Mouse (Mus musculus) ES-Bruce4 (cell line): ENCODE measurements around the gene Chd5. TPM values are rescaled to one million over a fixed set of nuclear protein-coding genes. Genes with fewer than 3 reads are reported as not detected.

Experiments used
- H3K27ac ChIP-seq: 2 replicates; pipeline ENCODE4 v1.5.1; 2012; ENCODE audit warnings: low read length, inconsistent platforms; ENCODE audit not compliant: insufficient read depth
- H3K27me3 ChIP-seq: 2 replicates; pipeline ENCODE4 v1.6.1; 2012; ENCODE audit warnings: mild to moderate bottlenecking, low read length, inconsistent platforms; ENCODE audit not compliant: control insufficient read depth, poor library complexity, insufficient read depth, severe bottlenecking
- H3K36me3 ChIP-seq: 2 replicates; pipeline ENCODE4 v1.6.1; 2012; ENCODE audit warnings: inconsistent platforms, mild to moderate bottlenecking, low read length, moderate library complexity; ENCODE audit not compliant: control insufficient read depth, poor library complexity, insufficient read depth, severe bottlenecking
- H3K4me1 ChIP-seq: one replicate; pipeline ENCODE4 v1.8.1; 2011; ENCODE audit warnings: low read length; ENCODE audit not compliant: control insufficient read depth, insufficient read depth
- H3K4me3 ChIP-seq: 2 replicates; pipeline ENCODE4 v1.5.1; 2011; ENCODE audit warnings: low read depth, mild to moderate bottlenecking, low read length
- H3K9ac ChIP-seq: 2 replicates; pipeline ENCODE4 v1.6.1; 2012; ENCODE audit warnings: low read depth, mild to moderate bottlenecking, inconsistent platforms; ENCODE audit not compliant: poor library complexity, severe bottlenecking
- H3K9me3 ChIP-seq: replicated peaks from 2 replicates; pipeline ENCODE4 v1.6.1; 2012; ENCODE audit warnings: mild to moderate bottlenecking, low read length, inconsistent platforms; ENCODE audit not compliant: control insufficient read depth, poor library complexity, insufficient read depth, severe bottlenecking
- CTCF ChIP-seq: IDR thresholded peaks from one replicate; pipeline ENCODE4 v1.8.1; 2011; ENCODE audit warnings: low read depth, low read length
- EP300 ChIP-seq: IDR thresholded peaks from 2 replicates; pipeline ENCODE4 v1.6.1; 2011; ENCODE audit warnings: low read depth, low read length; ENCODE audit not compliant: insufficient read depth
- POLR2A ChIP-seq: IDR thresholded peaks from one replicate; pipeline ENCODE4 v1.8.1; 2011; ENCODE audit warnings: low read length; ENCODE audit not compliant: insufficient read depth
- polyA plus RNA-seq: library from polyadenylated mRNA; stranded (reverse); fragments of >200 nt; gene quantifications from 2 replicates; pipeline ENCODE4 v1.2.4, GENCODE M21; 2011; ENCODE audit warnings: low read depth; ENCODE audit not compliant: missing spikeins, insufficient read depth, insufficient read length

The Chd5 gene
- polyA plus RNA-seq, 1 experiment: 5.8 TPM

DNA sequence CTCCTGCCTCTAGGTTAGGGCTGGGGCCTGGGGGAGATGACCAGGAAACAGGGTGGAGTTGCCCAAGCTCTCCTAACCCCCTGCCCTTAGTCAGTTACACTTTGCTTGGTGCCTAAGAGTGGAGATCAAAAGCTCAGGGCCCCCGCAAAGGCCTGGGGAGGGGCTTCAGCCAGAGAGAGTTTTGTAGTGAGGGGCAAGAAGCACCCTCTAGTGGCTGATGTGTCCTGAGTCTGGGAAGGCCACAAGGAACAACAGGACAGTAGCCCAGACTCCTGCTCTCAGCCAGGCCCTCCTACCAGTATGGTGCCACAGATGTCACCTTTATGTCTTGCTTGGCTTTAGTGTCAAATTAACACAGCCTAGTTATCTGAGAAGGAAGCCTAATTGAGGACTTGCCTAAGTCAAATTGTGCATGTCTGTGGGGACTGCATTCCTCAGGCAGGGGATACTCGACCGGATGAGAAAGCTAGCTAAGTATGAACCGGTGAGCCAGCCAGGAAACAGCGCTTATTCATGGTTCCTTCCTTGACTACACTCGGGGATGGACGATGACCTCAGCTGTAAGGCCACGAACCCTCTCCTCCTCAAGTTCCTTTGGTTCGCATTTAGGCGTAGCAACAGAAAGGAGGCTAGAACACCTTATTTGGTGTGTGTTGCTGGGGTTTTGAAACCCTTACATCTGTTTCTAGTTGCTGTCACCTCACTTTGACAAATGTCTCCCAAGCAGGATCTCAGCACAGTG lies 44.1 kb upstream of the Chd5 start:
- no peaks in the 10 kb centered on the region for H3K27me3 ChIP-seq
- peaks cover 8% of the 10 kb centered on the region for H3K4me1 ChIP-seq
- H3K9ac ChIP-seq: no peak overlapping the region
- H3K4me3 ChIP-seq: no peak overlapping the region
- TF ChIP-seq POLR2A (no peak), CTCF (peak; percentile 63), EP300 (no peak)
- no peaks in the 10 kb centered on the region for H3K36me3 ChIP-seq
- H3K27ac ChIP-seq: no peak overlapping the region
- H3K9me3 ChIP-seq: no peaks in the 10 kb centered on the region

DNA sequence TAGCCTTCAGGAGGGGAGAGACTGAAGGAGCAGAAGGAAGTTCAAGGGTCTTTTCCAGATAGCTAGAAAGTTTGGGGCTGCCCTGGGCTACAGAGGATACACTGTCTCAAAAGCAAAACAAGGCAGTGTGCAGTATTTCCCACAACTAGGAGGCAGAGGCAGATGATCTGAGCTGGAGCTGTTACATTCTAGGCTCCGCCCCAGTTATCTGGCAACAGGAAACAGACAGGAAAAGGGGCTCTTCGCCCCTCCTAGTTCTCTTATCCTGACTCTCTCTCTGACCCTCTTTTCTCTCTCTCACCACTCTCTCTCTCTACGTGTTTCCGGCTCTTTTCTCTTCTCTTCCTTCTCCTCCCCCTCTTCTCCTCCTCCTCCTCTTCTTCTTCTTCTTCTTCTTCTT lies 42.5 kb upstream of the Chd5 start:
- no peak overlapping the region for H3K4me3 ChIP-seq
- no peak overlapping the region for H3K27ac ChIP-seq
- H3K27me3 ChIP-seq: no peaks in the 10 kb centered on the region
- peak overlapping the region; percentile 36; the same call in 1 of the 2 replicates for H3K9ac ChIP-seq
- H3K36me3 ChIP-seq: no peaks in the 10 kb centered on the region
- no peak for TF ChIP-seq EP300
- no peak for TF ChIP-seq CTCF
- no peak for TF ChIP-seq POLR2A
- H3K9me3 ChIP-seq: no peaks in the 10 kb centered on the region
- peaks cover 5% of the 10 kb centered on the region for H3K4me1 ChIP-seq

DNA sequence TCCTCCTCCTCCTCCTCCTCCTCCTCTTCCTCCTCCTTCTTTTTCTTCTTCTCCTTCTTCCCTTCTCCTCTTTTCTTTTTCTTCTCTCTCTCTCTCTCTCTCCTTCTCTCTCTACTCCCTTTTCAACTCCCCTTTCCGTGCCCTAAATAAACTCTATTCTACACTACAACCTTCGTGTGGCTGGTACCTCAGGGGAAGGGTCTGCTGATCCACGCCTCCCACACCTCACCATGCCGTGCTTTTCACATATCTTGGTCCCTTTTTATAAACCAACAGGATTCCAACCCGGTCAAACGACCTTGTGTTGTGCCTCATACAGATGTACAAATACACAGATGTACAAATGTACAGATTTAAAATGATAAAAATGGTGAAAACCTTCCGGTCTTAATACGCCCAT lies 42.1 kb upstream of the Chd5 start:
- no peaks in the 10 kb centered on the region for H3K36me3 ChIP-seq
- no peaks in the 10 kb centered on the region for H3K27me3 ChIP-seq
- TF ChIP-seq POLR2A: no peak
- no peak for TF ChIP-seq EP300
- no peak for TF ChIP-seq CTCF
- H3K4me1 ChIP-seq: peaks cover 2% of the 10 kb centered on the region
- H3K9me3 ChIP-seq: no peaks in the 10 kb centered on the region
- 0 out of 2 replicates have a peak overlapping the region, but pooled peaks have one; percentile 12 for H3K27ac ChIP-seq
- H3K4me3 ChIP-seq: peak overlapping the region; percentile 46
- peak overlapping the region; percentile 47 for H3K9ac ChIP-seq

DNA sequence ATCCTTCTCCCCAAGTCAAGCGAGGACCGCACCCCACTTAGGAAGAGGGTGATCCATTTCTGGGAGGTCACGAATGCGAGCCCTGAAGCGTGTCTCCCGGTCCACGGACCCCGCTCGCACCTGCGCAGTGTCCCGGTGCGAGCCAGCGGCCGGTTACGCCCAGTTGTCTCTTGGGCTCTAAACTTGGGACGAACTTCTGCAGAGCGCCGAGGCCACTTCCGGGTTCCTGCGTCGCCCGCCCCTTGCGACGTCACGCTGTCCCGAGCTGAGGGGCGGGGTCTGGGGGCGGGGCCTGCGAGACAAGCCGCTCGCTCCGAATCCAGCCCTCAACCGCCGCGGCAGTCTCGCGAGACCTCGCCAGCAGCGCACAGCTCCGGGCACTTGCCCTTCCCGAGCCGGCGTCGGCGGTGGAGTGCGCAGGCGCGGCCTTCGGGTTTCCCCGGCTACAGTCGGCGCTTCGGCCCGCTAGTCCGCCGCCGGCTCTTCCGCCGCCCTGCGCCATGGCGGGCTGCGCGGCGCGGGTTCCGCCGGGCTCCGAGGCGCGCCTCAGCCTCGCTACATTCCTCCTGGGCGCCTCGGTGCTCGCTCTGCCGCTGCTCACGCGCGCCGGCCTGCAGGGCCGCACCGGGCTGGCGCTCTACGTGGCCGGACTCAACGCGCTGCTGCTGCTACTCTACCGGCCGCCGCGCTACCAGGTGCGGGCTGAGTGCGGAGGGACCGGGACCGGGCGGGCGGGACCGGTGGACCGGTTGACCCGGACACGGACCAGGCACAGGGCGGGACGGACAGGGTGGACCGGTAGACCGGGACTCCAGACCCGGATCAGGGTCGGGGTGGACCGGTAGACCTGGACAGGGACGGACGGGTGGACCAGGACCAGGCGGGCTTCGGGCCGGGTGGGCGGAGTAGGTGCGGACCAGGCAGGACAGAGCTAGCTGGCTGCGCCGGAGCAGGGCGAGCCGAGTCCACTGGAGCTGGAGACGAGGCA lies 41.3 kb upstream of the Chd5 start, which contains the start of gene Icmt:
Gene Icmt, plus strand, starts transcription at position 354 of the 988 bp plus-strand sequence.
- Histone ChIP-seq H3K4me1 (peaks cover 1% of the 10 kb centered on the region), H3K27me3 (no peaks in the 10 kb centered on the region), H3K4me3 (peak within 1 kb of the TSS; percentile 89), H3K9me3 (no peaks in the 10 kb centered on the region), H3K27ac (0 out of 2 replicates have a peak within 1 kb of the TSS, but pooled peaks have one; percentile 12), H3K36me3 (no peaks in the 10 kb centered on the region), H3K9ac (peak within 1 kb of the TSS; percentile 83)
- TF ChIP-seq CTCF (no peak), EP300 (0 out of 2 replicates have a peak, but pooled peaks have one; percentile 38), POLR2A (peak; percentile 54)

DNA sequence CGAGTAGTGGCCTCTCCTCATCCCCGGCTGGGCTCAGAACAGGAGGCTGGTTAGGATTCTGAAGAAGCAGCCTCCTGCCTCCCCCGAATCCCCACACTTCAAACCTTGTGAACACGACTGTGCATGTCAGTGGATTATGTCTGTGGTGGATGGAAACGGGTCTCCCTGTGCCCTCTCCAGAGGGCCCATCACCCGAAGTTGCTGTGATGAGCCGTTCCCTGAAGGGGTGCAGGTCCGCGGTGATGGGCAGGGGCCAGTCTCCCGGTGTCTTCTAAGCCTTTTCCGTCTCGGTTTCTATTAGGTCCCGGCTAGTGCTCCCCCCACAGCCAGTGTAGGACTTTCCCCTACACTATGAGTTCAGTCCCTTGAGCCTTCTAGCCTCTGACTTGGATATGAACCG lies 39.6 kb upstream of the Chd5 start:
- H3K9me3 ChIP-seq: no peaks in the 10 kb centered on the region
- H3K4me1 ChIP-seq: no peaks in the 10 kb centered on the region
- no peaks in the 10 kb centered on the region for H3K27me3 ChIP-seq
- H3K36me3 ChIP-seq: no peaks in the 10 kb centered on the region
- TF ChIP-seq CTCF (no peak), POLR2A (no peak), EP300 (no peak)
- no peak overlapping the region for H3K4me3 ChIP-seq
- no peak overlapping the region for H3K27ac ChIP-seq
- no peak overlapping the region for H3K9ac ChIP-seq
